Mouse (Mus musculus) megakaryocyte, adult 5-6 weeks (primary cell): Measurements from ENCODE around the gene Kcnh6. TPM values are rescaled to one million over a fixed set of nuclear protein-coding genes. Genes with fewer than 3 reads are reported as not detected.

Experiments used
- ATAC-seq: 2 replicates; pipeline ENCODE4 v1.8.0; 2016; ENCODE audit warnings: mild to moderate bottlenecking, inconsistent platforms; ENCODE audit not compliant: poor library complexity, severe bottlenecking
- total RNA-seq, 2 experiments: library from RNA; stranded (forward) in 1 of 2; stranded (reverse) in 1 of 2; fragments of 153-499, 151-499 nt in 1 of 2; fragments of 221-1000, 200-1000 nt in 1 of 2; gene quantifications; 2 replicates each; pipeline versions ENCODE4 v1.2.3 to v1.2.4; 2015 to 2017

Kcnh6 gene
- 0.07 TPM in 1 of 2 replicates, not detected in the other for total RNA-seq (2015)
- total RNA-seq (2017) = not detected in 2 replicates

- peak; percentile 77 for ATAC-seq
Observed at GRCm38 (mm10) chr11:106007821-106008220, at the start of gene Kcnh6. Gene Kcnh6 (plus strand): TSS chr11:106008124.

- ATAC-seq = no peak
Observed at GRCm38 (mm10) chr11:105958566-105958965, 49.4 kb upstream of the Kcnh6 start.

GRCm38 (mm10) chr11:105959355-105959754 lies 48.6 kb upstream of the Kcnh6 start:
- peak; percentile 30; the same call in 1 of the 2 replicates for ATAC-seq

GRCm38 (mm10) chr11:105964691-105965090 lies 43.2 kb upstream of the Kcnh6 start:
- no peak for ATAC-seq

- peak; percentile 55; the same call in 1 of the 2 replicates for ATAC-seq
Observed at GRCm38 (mm10) chr11:105966288-105966687, 41.6 kb upstream of the Kcnh6 start.

- ATAC-seq = peak; percentile 52; the same call in 1 of the 2 replicates
Observed at GRCm38 (mm10) chr11:105967741-105968574, 40.0 kb upstream of the Kcnh6 start, which contains the start of gene Ace. Gene Ace (plus strand): TSS chr11:105967945.

GRCm38 (mm10) chr11:105968948-105969347 lies 39.0 kb upstream of the Kcnh6 start:
- no peak for ATAC-seq

- ATAC-seq = no peak
Observed at GRCm38 (mm10) chr11:105969516-105969915, 38.4 kb upstream of the Kcnh6 start.

GRCm38 (mm10) chr11:105974593-105974992 lies 33.3 kb upstream of the Kcnh6 start:
- no peak for ATAC-seq

- ATAC-seq = peak; percentile 58
Observed at GRCm38 (mm10) chr11:105975050-105975449, 32.9 kb upstream of the Kcnh6 start.

- no peak for ATAC-seq
Observed at GRCm38 (mm10) chr11:105975636-105976035, 32.3 kb upstream of the Kcnh6 start.

- ATAC-seq = no peak
Observed at GRCm38 (mm10) chr11:105978232-105978631, 29.7 kb upstream of the Kcnh6 start.

GRCm38 (mm10) chr11:105978634-105979033 lies 29.3 kb upstream of the Kcnh6 start:
- peak; percentile 53; the same call in 1 of the 2 replicates for ATAC-seq

- ATAC-seq = no peak
Observed at GRCm38 (mm10) chr11:105984452-105984851, 23.5 kb upstream of the Kcnh6 start.

GRCm38 (mm10) chr11:105987446-105987845 lies 20.5 kb upstream of the Kcnh6 start:
- ATAC-seq = no peak

- ATAC-seq = peak; percentile 22
Observed at GRCm38 (mm10) chr11:105989446-105989845, 18.5 kb upstream of the Kcnh6 start.

- ATAC-seq = peak; percentile 88
Observed at GRCm38 (mm10) chr11:105990231-105990630, 17.7 kb upstream of the Kcnh6 start.

- no peak for ATAC-seq
Observed at GRCm38 (mm10) chr11:105994375-105994774, 13.5 kb upstream of the Kcnh6 start, which contains the start of gene Ace3. Gene Ace3 (plus strand): TSS chr11:105994675.

- no peak for ATAC-seq
Observed at GRCm38 (mm10) chr11:106000062-106000461, 7.9 kb upstream of the Kcnh6 start.

- ATAC-seq = peak; percentile 67
Observed at GRCm38 (mm10) chr11:106001718-106002117, 6.2 kb upstream of the Kcnh6 start.

GRCm38 (mm10) chr11:106004576-106004975 lies 3.3 kb upstream of the Kcnh6 start:
- ATAC-seq = no peak

- no peak for ATAC-seq
Observed at GRCm38 (mm10) chr11:106005970-106006369, 2.0 kb upstream of the Kcnh6 start.
